Mouse (Mus musculus): ENCODE data around the gene Tle1. TPM values are rescaled to one million over a fixed set of nuclear protein-coding genes. Genes with fewer than 3 reads are reported as not detected.

Tle1 gene
- total and polyA plus RNA-seq, 3 experiments: 0.11 TPM; not detected in 2

DNA sequence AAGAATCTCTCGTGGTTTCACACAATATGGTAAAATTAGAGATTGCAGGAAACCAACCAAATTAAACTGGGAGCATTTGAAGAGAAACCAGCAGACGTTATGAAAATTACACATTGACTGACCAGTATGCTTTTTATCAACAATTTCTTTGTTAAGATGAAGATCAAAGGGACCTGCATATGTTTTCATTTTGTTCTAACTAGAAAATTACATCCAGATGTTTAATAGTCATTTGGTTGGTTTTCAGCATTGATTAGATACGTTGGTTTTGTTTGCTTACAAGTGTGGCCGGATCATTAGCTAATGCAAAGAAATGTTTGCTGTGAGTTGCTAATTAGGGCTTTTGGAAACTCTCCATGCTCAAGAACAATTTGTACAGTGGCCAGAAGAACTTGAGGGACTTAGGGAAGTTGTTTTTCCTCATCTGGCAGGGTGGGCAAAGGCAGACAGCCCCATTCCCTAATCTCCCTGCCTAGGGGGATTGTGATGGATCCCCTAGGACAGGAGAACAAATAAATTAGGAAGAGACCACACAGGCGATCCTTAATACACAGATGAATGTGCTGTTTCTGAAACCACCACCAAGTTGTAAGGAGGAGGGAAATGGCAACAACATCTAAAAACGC lies 3.8 kb upstream of the Tle1 start:
- no peak for DNase-seq (ENCODE audit: low spot score)
- Histone ChIP-seq H3K4me1 (ENCODE audit: insufficient read depth, low read depth, low read length) (no peaks in the 10 kb centered on the region), H3K9me3 (replicated peaks) (peaks cover 24% of the 10 kb centered on the region), H3K4me3 (ENCODE audit: low read depth, low read length) (no peak overlapping the region), H3K36me3 (replicated peaks) (no peaks in the 10 kb centered on the region), H3K27me3 (ENCODE audit: insufficient read depth, low read length) (no peaks in the 10 kb centered on the region)
- TF ChIP-seq CTCF (IDR thresholded peaks at IDR 0.05; ENCODE audit: low read depth, low read length): no peak
- no peak for TF ChIP-seq GATA1 (IDR thresholded peaks at IDR 0.05; ENCODE audit: borderline replicate concordance, low read length)
- TF ChIP-seq POLR2AphosphoS5 (IDR thresholded peaks at IDR 0.05; ENCODE audit: insufficient replicate concordance, low read depth, low read length): no peak
- no peak for TF ChIP-seq GATA2 (IDR thresholded peaks at IDR 0.05; ENCODE audit: borderline replicate concordance, low read depth, low read length)
- ATAC-seq (ENCODE audit: extremely low read depth, insufficient number of reproducible peaks, low FRiP score, poor library complexity, severe bottlenecking): no peak

DNA sequence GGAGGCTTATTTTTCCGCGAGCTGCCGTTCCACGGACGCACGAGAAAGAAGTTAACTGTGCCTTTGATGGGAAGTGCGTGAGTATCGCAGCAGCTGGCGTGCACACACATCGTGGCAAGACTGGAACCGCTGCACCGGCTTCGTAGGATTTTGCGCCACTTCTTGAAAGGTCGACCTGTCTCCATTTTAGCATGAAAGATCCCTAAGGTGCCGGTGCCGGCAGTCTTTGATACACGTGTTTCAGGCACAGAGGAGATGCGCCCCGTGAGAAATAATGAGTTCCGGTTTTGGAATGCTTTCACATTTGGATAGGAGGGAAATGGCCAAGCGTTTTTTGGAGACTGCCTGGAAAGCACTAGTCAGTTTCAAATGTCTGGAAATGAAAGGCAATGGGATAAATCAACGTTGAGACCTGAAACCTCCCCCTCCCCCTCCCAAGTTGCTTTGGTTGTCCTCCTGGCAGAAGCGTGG lies 837 bp upstream of the Tle1 start:
- H3K9me3 ChIP-seq (replicated peaks): peaks cover 34% of the 10 kb centered on the region
- no peak for TF ChIP-seq POLR2AphosphoS5 (IDR thresholded peaks at IDR 0.05; ENCODE audit: insufficient replicate concordance, low read depth, low read length)
- TF ChIP-seq TAL1 (conservative IDR thresholded peaks at IDR 0.05; ENCODE audit: low read depth, low read length): no peak
- TF ChIP-seq GATA1 (IDR thresholded peaks at IDR 0.05; ENCODE audit: borderline replicate concordance, low read length): no peak
- no peak for TF ChIP-seq GATA2 (IDR thresholded peaks at IDR 0.05; ENCODE audit: borderline replicate concordance, low read depth, low read length)
- no peak for TF ChIP-seq CTCF (IDR thresholded peaks at IDR 0.05; ENCODE audit: low read depth, low read length)
- H3K36me3 ChIP-seq (replicated peaks): no peaks in the 10 kb centered on the region
- DNase-seq (ENCODE audit: low spot score) (no peak), ATAC-seq (ENCODE audit: extremely low read depth, insufficient number of reproducible peaks, low FRiP score, poor library complexity, severe bottlenecking) (no peak)
- H3K4me1 ChIP-seq (ENCODE audit: insufficient read depth, low read depth, low read length): no peaks in the 10 kb centered on the region
- H3K4me3 ChIP-seq (ENCODE audit: low read depth, low read length): no peak overlapping the region
- H3K27me3 ChIP-seq (ENCODE audit: insufficient read depth, low read length): no peaks in the 10 kb centered on the region

DNA sequence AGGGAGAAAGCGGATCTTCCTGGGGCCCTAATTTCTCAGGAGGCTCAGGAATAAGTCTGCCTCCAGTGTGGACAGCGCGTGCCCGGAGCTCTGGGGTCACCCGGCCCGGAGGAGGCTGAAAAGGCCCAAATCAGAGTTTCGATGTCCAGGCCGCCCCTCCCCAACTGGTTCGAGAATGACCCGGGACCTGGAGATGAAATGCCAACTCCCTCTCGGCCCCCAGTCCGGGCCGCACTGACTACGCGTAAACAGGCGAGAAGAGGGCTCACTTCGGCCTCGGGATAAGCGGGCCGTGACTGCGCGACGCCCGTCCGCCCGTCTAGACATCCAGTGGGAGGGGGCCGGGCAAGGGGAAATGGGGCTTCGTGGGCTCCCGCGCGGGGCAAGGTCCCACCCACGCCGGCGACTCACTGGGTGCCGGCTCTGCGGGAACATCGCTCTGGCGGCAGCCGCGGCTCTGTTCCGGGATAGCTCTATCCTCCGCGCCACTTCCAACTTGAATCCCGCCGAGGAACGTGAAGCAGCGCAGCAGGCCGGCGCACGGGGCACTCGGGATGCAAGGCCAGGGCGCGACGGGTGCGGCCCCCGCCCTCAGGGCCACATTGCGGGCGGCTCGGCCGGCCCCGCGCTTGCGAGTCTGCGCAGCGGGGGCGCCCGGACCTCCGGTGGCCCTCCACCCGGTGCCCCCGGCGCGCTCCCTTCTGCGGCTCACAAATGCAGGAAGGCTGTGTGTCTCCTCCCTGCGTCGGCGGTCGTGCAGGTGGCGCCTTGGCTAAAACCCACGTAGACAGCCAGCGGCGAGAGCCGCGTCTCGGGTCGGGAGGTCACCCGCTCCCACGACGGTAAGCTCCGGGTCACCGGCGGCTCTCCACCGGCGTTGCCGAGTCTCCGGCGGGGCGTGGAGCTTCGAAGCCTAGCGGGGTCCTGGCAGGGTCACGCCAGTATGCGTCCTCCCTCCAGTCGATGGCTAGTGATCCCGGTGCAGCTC lies 854 bp downstream of the Tle1 start:
- Histone ChIP-seq H3K36me3 (replicated peaks) (no peaks in the 10 kb centered on the region), H3K9me3 (replicated peaks) (peaks cover 34% of the 10 kb centered on the region), H3K27me3 (ENCODE audit: insufficient read depth, low read length) (no peaks in the 10 kb centered on the region), H3K4me1 (ENCODE audit: insufficient read depth, low read depth, low read length) (no peaks in the 10 kb centered on the region), H3K4me3 (ENCODE audit: low read depth, low read length) (no peak overlapping the region; the same call in 1 of the 2 replicates)
- TF ChIP-seq POLR2AphosphoS5 (IDR thresholded peaks at IDR 0.05; ENCODE audit: insufficient replicate concordance, low read depth, low read length) (no peak), GATA1 (IDR thresholded peaks at IDR 0.05; ENCODE audit: borderline replicate concordance, low read length) (no peak), GATA2 (IDR thresholded peaks at IDR 0.05; ENCODE audit: borderline replicate concordance, low read depth, low read length) (no peak), TAL1 (conservative IDR thresholded peaks at IDR 0.05; ENCODE audit: low read depth, low read length) (no peak)
- DNase-seq (ENCODE audit: low spot score) (no peak), ATAC-seq (ENCODE audit: extremely low read depth, insufficient number of reproducible peaks, low FRiP score, poor library complexity, severe bottlenecking) (no peak)

DNA sequence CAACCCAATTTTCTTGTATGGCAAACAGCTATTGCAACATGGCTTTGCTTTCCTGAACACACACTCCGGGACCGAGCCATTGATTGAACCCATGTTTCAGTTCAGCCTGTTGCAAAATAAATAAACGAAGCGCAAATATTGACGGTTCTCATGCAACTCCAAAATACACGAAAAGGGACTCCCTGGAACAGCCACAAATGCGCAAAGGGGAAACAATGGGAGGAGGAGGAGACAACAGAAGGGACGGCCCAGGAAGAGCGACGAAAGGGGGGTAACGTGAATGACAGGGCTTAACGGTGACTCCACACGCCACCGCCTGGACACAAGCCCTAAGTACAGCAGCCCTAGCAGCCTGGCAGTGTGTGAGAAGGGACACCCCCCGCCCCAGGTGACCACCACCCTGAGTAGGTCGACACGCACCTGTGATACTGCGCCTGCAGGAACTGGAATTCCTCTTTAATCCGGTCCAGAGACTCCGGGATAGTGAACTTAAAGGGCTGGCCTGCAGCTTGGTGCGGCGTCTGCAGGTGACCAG lies 1.8 kb downstream of the Tle1 start:
- H3K27me3 ChIP-seq (ENCODE audit: insufficient read depth, low read length): no peaks in the 10 kb centered on the region
- TF ChIP-seq CTCF (IDR thresholded peaks at IDR 0.05; ENCODE audit: low read depth, low read length) (no peak), GATA1 (IDR thresholded peaks at IDR 0.05; ENCODE audit: borderline replicate concordance, low read length) (no peak), POLR2AphosphoS5 (IDR thresholded peaks at IDR 0.05; ENCODE audit: insufficient replicate concordance, low read depth, low read length) (no peak), TAL1 (conservative IDR thresholded peaks at IDR 0.05; ENCODE audit: low read depth, low read length) (no peak), GATA2 (IDR thresholded peaks at IDR 0.05; ENCODE audit: borderline replicate concordance, low read depth, low read length) (no peak)
- ATAC-seq (ENCODE audit: extremely low read depth, insufficient number of reproducible peaks, low FRiP score, poor library complexity, severe bottlenecking) (no peak), DNase-seq (ENCODE audit: low spot score) (no peak)
- no peaks in the 10 kb centered on the region for H3K36me3 ChIP-seq (replicated peaks)
- H3K4me3 ChIP-seq (ENCODE audit: low read depth, low read length): no peak overlapping the region
- H3K4me1 ChIP-seq (ENCODE audit: insufficient read depth, low read depth, low read length): no peaks in the 10 kb centered on the region
- H3K9me3 ChIP-seq (replicated peaks): peaks cover 34% of the 10 kb centered on the region

DNA sequence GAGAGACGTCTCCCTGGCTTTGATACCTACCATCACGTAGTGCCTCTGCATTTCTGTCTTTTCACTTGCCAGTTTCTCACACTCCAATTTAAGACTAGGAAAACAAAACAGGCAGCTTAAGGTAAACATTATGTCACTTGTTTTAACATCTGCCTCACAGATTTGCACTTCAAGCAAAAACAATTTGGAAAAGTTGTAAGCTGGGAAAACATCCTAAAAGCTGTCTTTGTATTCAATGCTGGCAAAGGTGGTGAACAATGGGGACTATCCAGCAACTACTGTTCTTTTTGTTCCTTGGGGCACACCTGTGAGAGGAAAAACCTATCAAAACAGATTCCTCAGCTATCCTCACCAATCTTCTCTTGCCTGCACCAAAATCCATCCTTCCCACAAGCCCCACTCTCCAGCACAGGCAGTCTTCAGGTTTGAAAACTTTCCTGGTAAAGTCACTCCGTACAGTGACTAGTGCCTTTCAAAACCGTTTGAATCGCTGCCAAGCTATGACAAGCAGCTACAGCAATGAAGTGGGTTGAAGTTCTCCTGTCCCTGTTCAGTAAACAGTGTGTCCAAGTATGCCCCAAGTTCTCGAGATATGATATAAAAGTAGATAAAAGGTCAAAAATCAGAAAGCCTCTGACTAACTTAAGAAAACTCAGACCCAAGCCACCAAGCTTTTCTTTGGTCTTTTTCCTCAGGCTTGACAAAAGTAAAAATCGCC lies 2.7 kb downstream of the Tle1 start:
- DNase-seq (ENCODE audit: low spot score) (no peak), ATAC-seq (ENCODE audit: extremely low read depth, insufficient number of reproducible peaks, low FRiP score, poor library complexity, severe bottlenecking) (no peak)
- TF ChIP-seq GATA1 (IDR thresholded peaks at IDR 0.05; ENCODE audit: borderline replicate concordance, low read length) (no peak), CTCF (IDR thresholded peaks at IDR 0.05; ENCODE audit: low read depth, low read length) (no peak), POLR2AphosphoS5 (IDR thresholded peaks at IDR 0.05; ENCODE audit: insufficient replicate concordance, low read depth, low read length) (no peak), TAL1 (conservative IDR thresholded peaks at IDR 0.05; ENCODE audit: low read depth, low read length) (no peak), GATA2 (IDR thresholded peaks at IDR 0.05; ENCODE audit: borderline replicate concordance, low read depth, low read length) (no peak)
- Histone ChIP-seq H3K9me3 (replicated peaks) (peaks cover 34% of the 10 kb centered on the region), H3K4me1 (ENCODE audit: insufficient read depth, low read depth, low read length) (no peaks in the 10 kb centered on the region), H3K36me3 (replicated peaks) (no peaks in the 10 kb centered on the region), H3K4me3 (ENCODE audit: low read depth, low read length) (no peak overlapping the region), H3K27me3 (ENCODE audit: insufficient read depth, low read length) (no peaks in the 10 kb centered on the region)
